Mouse (Mus musculus) neural tube, embryonic 10.5 days (tissue): ENCODE measurements around the gene Epb41.

Experiments
- DNase-seq: peaks from one replicate; pipeline ENCODE4 v3.0.0-alpha.2; 2017; ENCODE audit warnings: low spot score; ENCODE audit errors: extremely low spot score

The Epb41 gene

GRCm38 (mm10) chr4:131898503-131899179, 176.5 kb downstream of the Epb41 start:
- no peak for DNase-seq

GRCm38 (mm10) chr4:131897787-131898186, 177.3 kb downstream of the Epb41 start:
- no peak for DNase-seq

DNA sequence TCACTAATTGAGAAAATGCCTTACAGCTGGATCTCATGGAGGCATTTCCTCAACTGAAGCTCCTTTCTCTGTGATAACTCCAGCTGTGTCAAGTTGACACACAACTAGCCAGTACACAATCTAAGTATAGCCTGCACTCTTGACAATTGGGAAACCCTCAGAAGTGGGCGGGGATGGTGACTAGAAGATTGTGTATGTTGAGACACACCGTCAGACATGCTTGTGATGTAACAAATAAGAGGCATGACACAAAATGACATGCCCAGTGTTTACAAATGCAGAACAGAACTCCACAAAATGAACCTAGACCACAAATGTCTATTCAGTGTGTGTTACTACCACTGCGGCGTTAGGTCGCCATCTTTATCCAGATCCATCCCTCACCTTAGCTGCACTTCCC, 178.0 kb downstream of the Epb41 start:
- no peak for DNase-seq

DNA sequence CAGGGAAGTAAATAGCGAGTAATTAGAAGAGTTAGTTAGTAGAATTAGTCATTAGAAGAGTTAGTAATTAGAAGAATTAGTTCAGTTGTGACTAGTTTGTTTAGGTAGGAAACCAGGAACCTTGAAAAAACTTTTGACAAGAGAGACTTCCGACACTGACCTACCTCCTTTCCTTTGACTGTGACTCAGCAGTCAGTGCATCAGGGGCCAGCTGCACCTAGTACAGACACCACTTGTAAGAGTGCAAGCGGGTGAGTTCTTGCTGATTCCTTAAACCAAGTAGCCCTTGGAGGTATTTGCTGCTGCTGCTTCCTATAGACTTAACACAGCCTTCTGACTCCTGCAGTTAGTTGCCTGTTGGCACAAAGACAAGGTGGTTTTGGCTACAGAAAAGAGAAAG, 184.4 kb downstream of the Epb41 start:
- DNase-seq: no peak

DNA sequence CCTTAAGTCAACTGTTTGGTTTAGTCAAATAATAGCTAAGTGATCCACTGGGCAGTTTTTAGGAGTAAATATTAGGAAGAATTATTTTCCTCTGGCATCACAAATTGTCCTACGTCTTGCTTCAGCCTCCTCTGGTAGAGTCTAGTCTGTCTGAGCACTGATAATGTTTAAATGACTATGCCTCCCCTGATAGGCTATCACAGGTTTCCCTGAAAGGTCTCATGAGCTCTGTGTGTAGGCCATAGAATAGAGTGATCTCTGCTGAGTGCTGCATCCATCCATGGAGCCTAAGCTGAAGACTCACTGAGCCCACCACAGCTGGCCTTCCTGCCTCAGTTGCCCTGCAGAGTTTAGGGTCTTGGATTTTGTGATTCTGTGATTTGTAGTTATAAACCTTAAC, 186.6 kb downstream of the Epb41 start:
- DNase-seq: no peak

- no peak for DNase-seq
Measured at GRCm38 (mm10) chr4:131885376-131885775, 189.7 kb downstream of the Epb41 start.

DNA sequence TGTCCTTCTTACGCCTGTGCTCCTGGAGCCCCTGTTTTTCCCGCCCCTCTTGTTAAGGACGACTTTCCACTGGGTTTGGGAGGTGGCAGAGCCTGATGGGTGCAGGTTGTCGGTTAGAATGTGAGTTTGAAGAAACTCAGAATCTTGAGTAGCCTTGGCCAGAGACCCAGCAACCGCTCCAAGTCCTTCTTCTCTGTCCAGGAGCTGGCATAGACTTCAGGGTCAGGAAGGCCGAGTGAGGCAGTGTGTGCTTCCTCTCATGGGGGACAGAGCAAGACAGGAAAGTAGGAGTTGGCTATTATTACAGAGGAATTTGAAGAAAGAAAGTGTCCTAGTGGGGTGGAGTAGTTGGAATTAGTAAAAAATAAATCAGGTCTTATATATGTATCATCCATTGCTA, 191.6 kb downstream of the Epb41 start:
- DNase-seq: no peak

DNA sequence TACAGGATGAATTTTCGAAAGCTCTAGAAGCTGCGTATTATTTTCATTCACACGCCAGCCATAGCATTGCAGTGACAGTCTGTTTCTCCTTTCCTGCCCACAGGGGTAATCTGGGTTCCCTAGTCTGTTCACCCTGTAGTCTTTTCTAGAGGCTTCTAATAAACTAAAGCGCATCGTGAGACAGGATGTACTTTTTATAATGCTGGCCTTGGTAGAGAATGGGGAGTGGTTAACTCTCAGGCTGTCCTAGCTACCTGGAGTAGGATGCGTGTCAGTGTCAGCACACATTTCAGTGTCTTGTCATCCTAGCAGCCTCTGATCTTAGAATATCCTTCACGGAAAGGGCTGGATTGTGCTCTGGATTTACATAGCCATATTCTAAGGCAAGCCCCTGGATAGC, 193.8 kb downstream of the Epb41 start:
- DNase-seq: no peak

DNA sequence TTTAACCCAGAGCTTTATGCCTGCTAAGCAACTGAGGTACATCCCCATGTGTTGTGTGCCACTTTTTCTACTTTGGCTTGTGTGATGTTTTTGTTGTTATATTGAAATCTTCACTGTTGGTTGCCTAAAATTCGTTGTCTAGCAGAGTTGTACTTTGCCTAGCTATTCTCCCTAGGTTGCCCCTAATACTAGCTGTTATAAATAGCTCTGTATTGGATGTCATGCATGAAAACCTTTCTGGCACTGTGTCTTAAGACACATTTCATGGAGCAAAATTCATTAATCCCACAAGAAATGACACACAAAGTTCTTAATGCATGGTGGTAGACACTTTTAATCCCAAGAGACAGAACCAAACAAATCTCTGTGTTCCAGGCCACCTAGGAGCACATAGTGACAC, 195.4 kb downstream of the Epb41 start:
- DNase-seq: no peak

GRCm38 (mm10) chr4:131876836-131877235, 198.3 kb downstream of the Epb41 start:
- DNase-seq: no peak

GRCm38 (mm10) chr4:131875242-131875641, 199.9 kb downstream of the Epb41 start:
- DNase-seq: no peak

DNA sequence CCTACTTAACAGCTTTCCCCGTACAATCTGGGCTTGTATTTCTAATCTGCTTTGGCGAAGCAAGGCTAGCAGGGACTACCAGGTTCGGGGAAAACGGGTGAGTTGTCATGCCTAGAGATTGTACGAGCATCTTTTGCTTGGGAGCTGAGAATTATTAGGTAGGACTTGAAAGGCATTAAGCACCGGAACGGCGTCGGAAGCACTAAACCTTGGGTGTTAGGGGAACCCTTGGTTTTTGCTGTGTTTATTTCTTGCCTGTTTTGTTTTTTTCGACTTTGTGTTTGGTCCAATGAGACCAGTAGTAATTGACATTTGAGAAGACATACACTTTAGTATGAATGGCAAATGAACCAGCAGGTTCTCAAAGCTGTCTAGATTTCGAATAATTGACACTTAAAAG, 200.6 kb downstream of the Epb41 start:
- no peak for DNase-seq

- DNase-seq: no peak
Measured at GRCm38 (mm10) chr4:131874169-131874536, 201.0 kb downstream of the Epb41 start.
